Comparison of ENCODE assay signal across 20 mouse cellular contexts in genomic region chr1:135673423-135673822, GRCm38 (mm10). TPM values are rescaled to one million over a fixed set of nuclear protein-coding genes. Genes with fewer than 3 reads are reported as not detected.
DNase-seq lines count a peak whose midpoint lies in the region; ATAC-seq and TF ChIP-seq lines count a peak whose summit lies in the region.
"Had no signal": no experiment of that assay in that cellular context is flagged by ENCODE, and none has a peak within 500 bp of the region (broad histone marks: within the 10 kb centered on the region; RNA-seq: fewer than 3 reads in every experiment).

No protein-coding gene starts in this region.

- ATAC-seq in kidney, embryonic 15.5 days (replicated peaks; ENCODE audit: low FRiP score), result no peak
- no peak for ATAC-seq in kidney, embryonic 14.5 days (ENCODE audit: low FRiP score, low TSS enrichment)
- ATAC-seq in lung, postnatal 0 days, result no peak
- no peak for ATAC-seq in heart, embryonic 14.5 days (ENCODE audit: insufficient number of reproducible peaks, insufficient read depth, low FRiP score, low read depth)
- 0 out of 4 replicates have a peak, but pooled peaks have one; percentile 14 to 18 for ATAC-seq in hematopoietic stem cell, adult 5-6 weeks (replicated peaks in 1 of 2; ENCODE audit: insufficient read depth in 1 of 2, low FRiP score in 2 of 2, low TSS enrichment in 1 of 2, low read depth in 1 of 2, poor library complexity in 2 of 2, severe bottlenecking in 2 of 2)
- ATAC-seq: forebrain, postnatal 0 days had no signal

- no peaks in the 10 kb centered on the region for H3K36me3 ChIP-seq in kidney, embryonic 15.5 days
- H3K36me3 ChIP-seq in kidney, embryonic 14.5 days (ENCODE audit: control insufficient read depth, insufficient read depth, low read length), result no peaks in the 10 kb centered on the region
- H3K36me3 ChIP-seq in lung, postnatal 0 days (ENCODE audit: insufficient read depth, low read length), result no peaks in the 10 kb centered on the region
- no peaks in the 10 kb centered on the region for H3K36me3 ChIP-seq in heart, embryonic 14.5 days (ENCODE audit: control insufficient read depth, insufficient read depth, low read length)
- H3K36me3 ChIP-seq: embryonic facial prominence, embryonic 10.5 days; G1E; hindbrain, embryonic 15.5 days; liver, embryonic 13.5 days; neural tube, embryonic 15.5 days had no signal

- peaks cover 61% of the 10 kb centered on the region for H3K4me1 ChIP-seq in kidney, embryonic 15.5 days
- H3K4me1 ChIP-seq in kidney, embryonic 14.5 days (ENCODE audit: control insufficient read depth, insufficient read depth, low read length), result peaks cover 29% of the 10 kb centered on the region
- peaks cover 10% of the 10 kb centered on the region for H3K4me1 ChIP-seq in lung, postnatal 0 days (ENCODE audit: insufficient read depth, low read depth, low read length)
- H3K4me1 ChIP-seq in heart, embryonic 14.5 days (ENCODE audit: control insufficient read depth in 2 of 2, insufficient read depth in 2 of 2, low read length in 2 of 2), result peaks cover 40 to 60% of the 10 kb centered on the region in 2 experiments

- no peak for DNase-seq in lung, postnatal 0 days (ENCODE audit: low spot score)
- DNase-seq in lung, postnatal 14 days, result no peak
- no peak for DNase-seq in frontal cortex, postnatal 36 days (ENCODE audit: low spot score in 2 of 2)
- no peak for DNase-seq in left cerebral cortex, postnatal 25 days (ENCODE audit: low spot score in 2 of 2)
- DNase-seq: cerebellum, adult 11 months; forebrain, postnatal 0 days; gastrocnemius, postnatal 10 days; liver, embryonic 13.5 days; retina, postnatal 1 day; thymus, postnatal 36 days had no signal

- no peaks in the 10 kb centered on the region for H3K9me3 ChIP-seq in kidney, embryonic 15.5 days (replicated peaks)
- H3K9me3 ChIP-seq in kidney, embryonic 14.5 days (ENCODE audit: control insufficient read depth, low read length), result no peaks in the 10 kb centered on the region
- no peaks in the 10 kb centered on the region for H3K9me3 ChIP-seq in lung, postnatal 0 days (ENCODE audit: low read length)
- no peaks in the 10 kb centered on the region for H3K9me3 ChIP-seq in heart, embryonic 14.5 days (ENCODE audit: control insufficient read depth, low read length)
- H3K9me3 ChIP-seq: embryonic facial prominence, embryonic 10.5 days; G1E; hindbrain, embryonic 15.5 days; liver, embryonic 13.5 days; megakaryocyte, embryonic 14.5 days; neural tube, embryonic 15.5 days had no signal

- peak; percentile 63; the same call in 1 of the 2 replicates for TF ChIP-seq EP300 in lung, postnatal 0 days (IDR thresholded peaks at IDR 0.05)

- no peak overlapping the region for H3K9ac ChIP-seq in kidney, embryonic 15.5 days
- H3K9ac ChIP-seq in kidney, embryonic 14.5 days (ENCODE audit: low read depth, low read length), result no peak overlapping the region
- H3K9ac ChIP-seq in lung, postnatal 0 days (replicated peaks; ENCODE audit: low read depth), result no peak overlapping the region
- H3K9ac ChIP-seq in heart, embryonic 14.5 days (ENCODE audit: low read length), result no peak overlapping the region
- H3K9ac ChIP-seq: forebrain, postnatal 0 days; hindbrain, embryonic 15.5 days; liver, embryonic 13.5 days; neural tube, embryonic 15.5 days had no signal

- 57% methylated on average over 14 of the region's 14 CpGs for WGBS in kidney, embryonic 15.5 days
- WGBS in kidney, embryonic 14.5 days, result 57% methylated on average over 14 of the region's 14 CpGs
- 46% methylated on average over 14 of the region's 14 CpGs for WGBS in lung, postnatal 0 days
- WGBS in heart, embryonic 14.5 days, result 42% methylated on average over 14 of the region's 14 CpGs

- H3K27me3 ChIP-seq in kidney, embryonic 15.5 days, result no peaks in the 10 kb centered on the region
- no peaks in the 10 kb centered on the region for H3K27me3 ChIP-seq in kidney, embryonic 14.5 days (ENCODE audit: control insufficient read depth, insufficient read depth, low read length)
- H3K27me3 ChIP-seq in lung, postnatal 0 days (replicated peaks; ENCODE audit: insufficient read depth, low read length), result no peaks in the 10 kb centered on the region
- no peaks in the 10 kb centered on the region for H3K27me3 ChIP-seq in heart, embryonic 14.5 days (ENCODE audit: control insufficient read depth, insufficient read depth, low read length)
- H3K27me3 ChIP-seq: hindbrain, embryonic 15.5 days; liver, embryonic 13.5 days; megakaryocyte, embryonic 14.5 days; neural tube, embryonic 15.5 days had no signal

- peak overlapping the region; percentile 66; the same call in 1 of the 2 replicates for H3K27ac ChIP-seq in kidney, embryonic 15.5 days
- H3K27ac ChIP-seq in kidney, embryonic 14.5 days (ENCODE audit: low read depth, low read length), result no peak overlapping the region
- H3K27ac ChIP-seq in lung, postnatal 0 days (ENCODE audit: low read length), result peak overlapping the region; percentile 64; the same call in 1 of the 2 replicates
- H3K27ac ChIP-seq in heart, embryonic 14.5 days (replicated peaks in 1 of 2; ENCODE audit: control insufficient read depth in 1 of 2, insufficient read depth in 1 of 2, low read depth in 2 of 2, low read length in 2 of 2), result no peak overlapping the region
- H3K27ac ChIP-seq: hindbrain, embryonic 15.5 days; neural tube, embryonic 15.5 days had no signal

- intact Hi-C loops in left cerebral cortex, postnatal 25 days (cut with DNase I), result no loop called here

- no peak overlapping the region for H3K4me3 ChIP-seq in kidney, embryonic 15.5 days (replicated peaks)
- H3K4me3 ChIP-seq in kidney, embryonic 14.5 days (ENCODE audit: low read length), result no peak overlapping the region
- H3K4me3 ChIP-seq in lung, postnatal 0 days (ENCODE audit: low read depth, low read length), result no peak overlapping the region
- H3K4me3 ChIP-seq in heart, embryonic 14.5 days (ENCODE audit: control insufficient read depth in 1 of 2, insufficient read depth in 1 of 2, low read depth in 1 of 2, low read length in 2 of 2), result no peak overlapping the region
- H3K4me3 ChIP-seq: embryonic facial prominence, embryonic 10.5 days; erythroblast, embryonic 14.5 days; hindbrain, embryonic 15.5 days; liver, embryonic 13.5 days; megakaryocyte, embryonic 14.5 days; neural tube, embryonic 15.5 days had no signal

- no peak for TF ChIP-seq CTCF in lung, postnatal 0 days (IDR thresholded peaks at IDR 0.05)

- H3K4me2 ChIP-seq in kidney, embryonic 15.5 days, result no peak overlapping the region
- no peak overlapping the region for H3K4me2 ChIP-seq in kidney, embryonic 14.5 days (replicated peaks; ENCODE audit: low read depth, low read length)
- no peak overlapping the region for H3K4me2 ChIP-seq in lung, postnatal 0 days (replicated peaks; ENCODE audit: low read depth, low read length)
- H3K4me2 ChIP-seq in heart, embryonic 14.5 days (ENCODE audit: low read length), result 0 out of 2 replicates have a peak overlapping the region, but pooled peaks have one; percentile 3
- H3K4me2 ChIP-seq: hindbrain, embryonic 15.5 days; liver, embryonic 13.5 days; neural tube, embryonic 15.5 days had no signal

RNA-seq across cellular contexts. Expression of gene Csrp1, which starts 46.4 kb away (rescaled TPM):
- 119 and 137 TPM in 2 replicates for polyA plus RNA-seq in kidney, embryonic 15.5 days (2015; fragmentation: Nextera tagmentation; extraction: Ambion mirVana)
- 109 and 114 TPM in 2 replicates for polyA plus RNA-seq in kidney, embryonic 14.5 days (2014; fragmentation: Nextera tagmentation; extraction: Ambion mirVana)
- 449 and 545 TPM in 2 replicates for polyA plus RNA-seq in lung, postnatal 0 days (2015; fragmentation: Nextera tagmentation; extraction: Ambion mirVana)
- polyA plus RNA-seq in heart, embryonic 14.5 days (2014; fragmentation: Nextera tagmentation; extraction: Ambion mirVana), result 133 and 220 TPM in 2 replicates
- 148 and 162 TPM in 2 replicates for total RNA-seq in hematopoietic stem cell, adult 5-6 weeks (2017)
- total RNA-seq in left cerebral cortex, postnatal 25 days (2021), result 100 to 1,000 TPM; 179 to 206 TPM

Comparison
In these comparisons a context has a peak if more than half of its experiments do, and no peak if none do; other contexts are left out.
1. H3K27ac ChIP-seq: peak in kidney, embryonic 15.5 days (single experiment) and lung, postnatal 0 days (single experiment); none in kidney, embryonic 14.5 days (single experiment) and heart, embryonic 14.5 days (0 of 2).
2. ATAC-seq: peak in hematopoietic stem cell, adult 5-6 weeks (2 of 2); none in kidney, embryonic 15.5 days (single experiment), kidney, embryonic 14.5 days (single experiment), lung, postnatal 0 days (single experiment) and heart, embryonic 14.5 days (single experiment).